Mouse (Mus musculus) urinary bladder, postnatal 10 days (tissue): ENCODE measurements around the gene Eomes.

Source experiments
- DNase-seq: peaks from one replicate; pipeline ENCODE4 v3.0.0; 2022; ENCODE audit warnings: low spot score

Eomes gene

GRCm38 (mm10) chr9:118519101-118519500 is 41.1 kb downstream of the Eomes start:
- no peak for DNase-seq

GRCm38 (mm10) chr9:118520011-118520410 is 42.0 kb downstream of the Eomes start:
- no peak for DNase-seq

DNA sequence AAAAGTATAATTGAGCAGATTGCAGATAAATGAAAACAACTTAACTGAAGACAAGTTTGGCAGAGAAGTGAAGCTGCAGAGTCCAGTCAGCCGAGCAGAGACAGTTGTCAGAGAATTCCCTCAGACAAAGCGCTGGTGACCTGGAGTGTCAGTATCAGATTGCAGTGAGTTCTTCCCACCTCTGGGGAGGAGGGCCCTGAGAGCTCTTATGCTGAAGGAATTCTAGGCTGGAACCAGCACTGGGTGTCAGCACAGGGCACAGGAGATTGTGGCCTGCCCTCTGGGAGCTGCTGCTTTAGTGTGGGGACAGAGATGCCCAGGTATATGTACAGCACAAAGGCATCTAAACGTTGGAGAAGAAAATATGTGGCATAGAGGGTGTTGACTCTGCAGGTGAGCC is 42.8 kb downstream of the Eomes start:
- DNase-seq = no peak

- no peak for DNase-seq
Observed at GRCm38 (mm10) chr9:118521659-118522058, 43.6 kb downstream of the Eomes start.

GRCm38 (mm10) chr9:118523738-118524137 is 45.7 kb downstream of the Eomes start:
- DNase-seq = no peak

DNA sequence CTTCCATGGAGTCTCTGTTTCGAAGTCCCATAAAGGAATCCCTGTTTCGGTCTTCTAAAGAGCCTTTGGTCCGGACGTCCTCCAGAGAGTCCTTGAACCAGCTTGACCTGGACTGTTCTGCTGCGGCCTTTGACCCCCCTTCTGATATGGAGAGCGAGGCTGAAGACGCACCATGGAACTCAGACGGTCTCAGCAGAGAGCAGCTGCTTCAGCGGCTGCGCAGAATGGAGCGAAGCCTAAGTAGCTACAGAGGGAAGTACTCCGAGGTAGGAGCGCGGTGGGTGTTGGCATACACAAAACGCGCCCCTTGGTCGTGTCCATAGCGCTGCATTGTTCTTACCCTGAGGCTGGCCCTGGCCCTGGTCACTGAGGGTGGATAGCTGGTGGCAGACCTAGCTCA is 49.0 kb downstream of the Eomes start:
- no peak for DNase-seq

DNA sequence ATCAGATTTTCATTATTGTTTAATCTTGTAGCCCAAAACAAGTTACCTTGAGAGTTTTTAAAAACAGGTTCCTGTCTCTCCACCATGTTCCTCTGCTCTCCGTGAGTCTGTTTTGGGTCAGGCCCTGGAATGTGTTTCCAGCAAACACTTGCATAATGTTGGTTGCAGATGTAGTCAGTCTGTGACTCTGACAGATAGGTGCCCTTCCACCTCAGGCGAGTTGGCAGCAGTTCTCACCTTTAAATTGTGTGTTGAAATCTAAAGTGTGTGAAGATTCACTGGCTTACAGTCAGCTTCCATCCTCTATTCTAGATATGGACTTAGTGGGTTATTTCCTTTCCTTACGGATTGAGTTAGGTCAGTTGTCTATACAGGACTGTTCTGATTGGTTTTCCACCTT is 51.8 kb downstream of the Eomes start:
- DNase-seq = no peak

- no peak for DNase-seq
Observed at GRCm38 (mm10) chr9:118530679-118531078, 52.7 kb downstream of the Eomes start.

GRCm38 (mm10) chr9:118532516-118533205 is 54.6 kb downstream of the Eomes start:
- DNase-seq = no peak
